Mouse (Mus musculus): Measurements from ENCODE around the gene Hpf1. TPM values are rescaled to one million over a fixed set of nuclear protein-coding genes. Genes with fewer than 3 reads are reported as not detected.

The Hpf1 gene
- total RNA-seq, 2 experiments from 2014 or later, result 29.8 to 35.1 TPM

GRCm38 (mm10) chr8:60890520-60890874 lies 279 bp downstream of the Hpf1 start:
- no peak for ATAC-seq (replicated peaks; ENCODE audit: low FRiP score, poor library complexity, severe bottlenecking)

- ATAC-seq (replicated peaks; ENCODE audit: low FRiP score, poor library complexity, severe bottlenecking), result no peak
These were observed 1.5 kb downstream of the Hpf1 start for GRCm38 (mm10) chr8:60891757-60892156.

GRCm38 (mm10) chr8:60895878-60896277 lies 5.7 kb downstream of the Hpf1 start:
- peak; percentile 89 for ATAC-seq (replicated peaks; ENCODE audit: low FRiP score, poor library complexity, severe bottlenecking)

- ATAC-seq (replicated peaks; ENCODE audit: low FRiP score, poor library complexity, severe bottlenecking), result no peak
These were observed 9.9 kb downstream of the Hpf1 start for GRCm38 (mm10) chr8:60900147-60900546.

- ATAC-seq (replicated peaks; ENCODE audit: low FRiP score, poor library complexity, severe bottlenecking), result no peak
These were observed 21.9 kb downstream of the Hpf1 start for GRCm38 (mm10) chr8:60912081-60912480.

GRCm38 (mm10) chr8:60912554-60912953 lies 22.3 kb downstream of the Hpf1 start:
- ATAC-seq (replicated peaks; ENCODE audit: low FRiP score, poor library complexity, severe bottlenecking), result no peak

DNA sequence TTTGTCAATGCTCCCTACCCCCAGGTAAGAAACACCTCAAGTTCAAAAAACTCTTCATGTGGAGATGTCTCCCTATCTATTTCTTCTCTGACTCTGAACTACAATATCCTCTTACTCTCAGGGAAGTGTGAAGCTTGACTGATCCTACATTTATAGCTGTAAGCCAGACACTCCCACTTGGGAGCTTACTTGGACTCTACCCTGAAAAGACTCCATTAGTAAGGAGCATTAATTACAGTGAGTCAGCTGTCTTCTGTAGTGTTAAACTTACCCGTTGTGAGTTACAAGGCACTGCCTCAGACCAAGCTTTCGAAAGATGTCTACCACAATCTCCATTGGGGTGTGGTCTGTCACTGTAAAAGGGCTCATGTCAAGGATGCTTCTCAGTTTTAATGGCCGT lies 28.9 kb downstream of the Hpf1 start:
- no peak for ATAC-seq (replicated peaks; ENCODE audit: low FRiP score, poor library complexity, severe bottlenecking)

DNA sequence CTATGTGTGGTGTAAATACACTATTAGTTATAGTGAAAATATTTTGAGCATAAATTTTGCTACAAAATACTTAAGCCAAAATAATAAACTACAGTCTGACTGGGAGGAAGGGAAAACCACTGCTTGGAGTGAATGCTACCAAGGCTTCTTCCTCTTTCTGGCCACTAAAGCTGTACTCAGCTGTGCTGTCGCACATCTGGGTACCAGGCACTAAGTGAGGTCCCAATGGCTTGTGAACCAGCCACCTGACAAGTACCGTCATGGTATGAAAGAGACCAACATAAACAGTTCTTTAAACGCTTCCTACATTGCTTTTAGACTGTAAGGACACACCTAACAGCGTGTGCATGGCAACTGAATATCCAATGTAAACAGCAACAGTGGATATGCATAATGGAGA lies 30.0 kb downstream of the Hpf1 start:
- ATAC-seq (replicated peaks; ENCODE audit: low FRiP score, poor library complexity, severe bottlenecking), result no peak

DNA sequence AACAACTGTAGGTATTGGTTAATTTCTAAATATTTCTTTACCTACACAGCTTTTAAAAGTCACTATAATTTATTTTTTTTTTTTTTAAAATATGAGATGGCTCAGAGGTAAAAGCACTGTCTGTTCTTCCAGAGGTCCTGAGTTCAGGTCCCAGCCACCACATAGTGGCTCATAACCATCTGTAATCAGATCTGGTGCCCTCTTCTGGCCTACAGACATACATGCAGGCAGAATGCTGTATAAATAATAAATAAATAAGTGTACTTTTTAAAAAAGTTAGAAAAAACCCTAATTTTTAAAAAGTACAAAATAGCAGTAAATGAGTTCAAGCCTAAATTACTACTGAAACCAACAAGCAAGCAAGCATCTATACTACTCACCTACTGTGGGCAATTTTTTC lies 43.4 kb downstream of the Hpf1 start:
- no peak for ATAC-seq (replicated peaks; ENCODE audit: low FRiP score, poor library complexity, severe bottlenecking)

- ATAC-seq (replicated peaks; ENCODE audit: low FRiP score, poor library complexity, severe bottlenecking), result peak; percentile 38; the same call in 1 of the 2 replicates
These were observed 48.7 kb downstream of the Hpf1 start for GRCm38 (mm10) chr8:60938717-60939424.

GRCm38 (mm10) chr8:60942867-60943266 lies 52.6 kb downstream of the Hpf1 start:
- ATAC-seq (replicated peaks; ENCODE audit: low FRiP score, poor library complexity, severe bottlenecking), result no peak

GRCm38 (mm10) chr8:60947503-60947902 lies 57.3 kb downstream of the Hpf1 start:
- ATAC-seq (replicated peaks; ENCODE audit: low FRiP score, poor library complexity, severe bottlenecking), result no peak

- ATAC-seq (replicated peaks; ENCODE audit: low FRiP score, poor library complexity, severe bottlenecking), result no peak
These were observed 59.6 kb downstream of the Hpf1 start for GRCm38 (mm10) chr8:60949859-60950258.

GRCm38 (mm10) chr8:60951271-60951670 lies 61.1 kb downstream of the Hpf1 start:
- ATAC-seq (replicated peaks; ENCODE audit: low FRiP score, poor library complexity, severe bottlenecking), result no peak

DNA sequence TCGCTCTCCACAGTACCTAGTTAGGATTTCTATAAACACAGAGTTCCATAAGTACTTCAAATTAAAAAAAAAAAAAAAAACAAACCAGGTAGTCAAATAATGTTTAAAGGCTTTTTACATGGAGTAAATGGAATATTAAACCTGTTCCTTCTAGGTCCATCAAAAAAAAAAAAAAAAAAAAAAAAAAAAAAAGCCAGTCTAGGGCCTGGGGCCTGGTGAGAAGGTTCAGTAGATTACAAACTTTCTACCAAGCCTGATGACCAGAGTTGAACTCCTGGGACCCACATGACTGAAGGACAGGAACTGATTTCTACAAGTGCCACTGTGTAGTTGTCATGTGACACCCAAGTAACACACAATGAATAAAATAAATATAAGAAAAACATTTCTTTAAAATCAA lies 61.5 kb downstream of the Hpf1 start:
- no peak for ATAC-seq (replicated peaks; ENCODE audit: low FRiP score, poor library complexity, severe bottlenecking)

DNA sequence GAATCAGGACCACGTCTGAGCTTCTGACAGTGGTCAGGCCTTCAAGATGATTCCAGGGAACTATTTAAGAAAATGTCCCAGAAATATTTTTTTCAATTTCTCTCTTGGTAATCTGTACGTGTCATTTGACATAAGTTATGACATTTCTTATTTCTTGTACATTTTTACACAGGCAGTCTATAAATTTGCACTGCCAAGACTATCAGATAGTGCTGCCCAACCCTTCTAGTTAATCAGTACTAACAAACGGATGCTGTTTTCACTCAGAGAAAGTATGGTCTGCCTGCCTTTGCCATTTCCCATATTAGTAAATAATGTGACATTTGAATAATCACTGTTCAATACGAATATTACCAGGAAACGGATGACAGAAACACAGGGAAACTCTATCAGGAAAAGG lies 62.6 kb downstream of the Hpf1 start:
- ATAC-seq (replicated peaks; ENCODE audit: low FRiP score, poor library complexity, severe bottlenecking), result no peak

DNA sequence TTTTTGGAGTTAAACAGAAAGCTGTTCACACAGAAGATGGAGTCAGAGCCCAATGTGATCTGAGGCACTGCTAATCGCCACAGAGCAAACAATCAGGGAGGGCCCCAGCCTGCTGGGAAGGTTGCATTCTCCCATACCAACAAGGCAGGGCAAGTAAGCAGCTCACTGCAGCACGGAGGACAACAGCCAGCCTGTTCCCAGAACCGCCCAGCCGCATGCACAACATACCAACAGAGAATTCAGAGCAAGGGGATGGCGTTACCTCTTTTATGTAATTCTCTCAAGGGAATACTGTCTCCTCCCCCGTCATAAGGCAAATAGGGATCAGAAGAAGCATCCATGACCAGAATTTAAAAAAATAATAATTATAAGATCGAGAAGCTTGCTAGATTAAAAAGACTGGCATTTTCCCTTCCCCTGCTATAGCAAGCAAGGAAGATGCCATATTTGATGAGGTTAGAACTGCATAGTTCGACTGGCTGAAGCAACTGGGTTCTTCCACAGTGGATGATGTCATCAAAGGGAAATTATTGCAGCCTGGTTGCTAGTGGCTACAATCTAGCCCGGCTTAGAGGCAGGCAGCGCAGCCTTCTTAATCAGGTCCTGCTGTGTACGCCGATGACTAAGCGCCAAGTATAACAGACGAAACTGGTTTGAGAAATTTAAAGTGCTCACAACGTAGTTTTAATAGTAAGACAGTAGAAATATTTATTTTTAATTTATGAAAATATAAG lies 64.2 kb downstream of the Hpf1 start:
- ATAC-seq (replicated peaks; ENCODE audit: low FRiP score, poor library complexity, severe bottlenecking), result peak; percentile 86

- peak; percentile 73 for ATAC-seq (replicated peaks; ENCODE audit: low FRiP score, poor library complexity, severe bottlenecking)
These were observed 66.6 kb downstream of the Hpf1 start for GRCm38 (mm10) chr8:60956847-60957246.
